Mouse (Mus musculus) lung, adult 2 months (tissue): ENCODE data around the gene C130074G19Rik.

Source experiments
- CTCF ChIP-seq: fragments of 200-500 bp; IDR thresholded peaks from 2 replicates; pipeline ENCODE4 v1.5.1; 2011; ENCODE audit warnings: mild to moderate bottlenecking, low read length, control low read depth; ENCODE audit not compliant: insufficient read depth
- POLR2A ChIP-seq: fragments of 200-500 bp; IDR thresholded peaks from 2 replicates; pipeline ENCODE4 v1.6.1; 2011; ENCODE audit warnings: low read depth, mild to moderate bottlenecking, control low read depth, low read length, borderline replicate concordance; ENCODE audit errors: extremely low read depth

DNA sequence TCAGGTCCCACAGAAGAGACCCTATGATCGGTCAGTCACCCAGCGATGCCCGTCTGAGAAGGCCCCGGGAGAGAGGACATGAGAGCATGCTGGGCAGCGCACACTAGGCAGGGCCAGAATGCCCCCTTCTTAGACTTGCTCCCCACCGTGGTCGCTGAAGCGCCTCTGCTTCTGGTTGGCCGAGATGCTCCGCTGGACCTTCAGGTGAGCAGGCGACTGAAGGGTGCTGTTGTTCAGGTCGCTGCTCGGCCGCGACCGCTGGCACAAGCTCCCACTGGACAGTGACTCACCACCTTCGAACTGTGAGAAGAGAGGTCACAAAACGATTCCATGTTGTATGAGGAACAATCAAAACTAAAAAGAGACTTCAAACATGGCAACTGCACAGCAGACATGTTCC, 29.3 kb upstream of the C130074G19Rik start:
- TF ChIP-seq POLR2A (no peak), CTCF (no peak)
